Mouse (Mus musculus) adrenal gland, adult 8-10 months (tissue): ENCODE data around the gene Trim58. TPM values are rescaled to one million over a fixed set of nuclear protein-coding genes. Genes with fewer than 3 reads are reported as not detected.

Experiments used
- DNase-seq: peaks from one replicate; pipeline ENCODE4 v3.0.0; 2022
- total RNA-seq, 4 experiments: library from RNA; stranded (reverse); gene quantifications; 2 replicates each; pipeline ENCODE4 v1.2.4; 2022

Gene Trim58
- not detected for total RNA-seq

DNA sequence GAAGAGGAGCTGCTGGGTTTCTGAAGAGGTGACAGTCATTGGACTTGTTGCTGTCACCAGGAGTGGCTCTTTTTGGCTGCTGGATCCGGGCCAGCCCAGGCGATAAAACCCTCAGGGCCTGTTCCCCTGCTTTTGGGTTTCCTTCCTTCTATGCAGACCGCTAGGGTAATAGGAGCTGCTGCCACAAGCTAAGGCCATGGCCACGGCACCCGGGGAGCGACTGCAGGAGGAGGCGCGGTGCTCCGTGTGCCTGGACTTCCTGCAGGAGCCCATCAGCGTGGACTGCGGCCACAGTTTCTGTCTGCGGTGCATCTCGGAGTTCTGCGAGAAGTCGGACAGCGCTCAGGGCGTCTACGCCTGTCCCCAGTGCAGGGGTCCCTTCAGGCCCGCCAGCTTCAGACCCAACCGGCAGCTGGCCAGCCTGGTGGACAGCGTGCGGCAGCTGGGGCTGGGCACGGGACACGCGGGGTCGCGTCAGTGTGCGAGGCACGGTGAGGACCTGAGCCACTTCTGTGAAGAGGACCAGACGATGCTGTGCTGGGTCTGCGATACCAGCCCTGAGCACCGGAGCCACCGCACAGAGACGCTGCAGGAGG, at the start of gene Trim58:
Gene Trim58 (plus strand): TSS at position 194 of the 596 bp plus-strand sequence.
- no peak for DNase-seq

DNA sequence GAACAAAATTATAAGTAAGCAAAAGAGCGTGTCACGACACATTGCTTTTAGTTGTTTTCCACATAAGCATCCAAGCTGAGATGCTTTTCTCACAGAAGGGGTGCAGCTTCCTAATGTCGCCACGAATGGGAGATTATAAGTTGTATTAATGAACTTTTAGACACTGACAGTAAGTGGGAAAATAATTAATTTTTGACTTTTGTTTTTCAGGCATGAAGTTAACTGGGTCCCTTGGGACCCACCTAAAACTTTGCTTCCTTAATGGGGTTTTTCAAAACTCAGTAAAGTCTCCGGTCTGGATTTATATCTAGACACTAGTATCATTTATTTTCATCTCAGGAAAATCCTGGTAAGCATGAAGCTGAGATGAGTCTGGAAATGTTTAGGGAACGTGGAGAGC, 45.5 kb upstream of the Trim58 start, which contains the start of gene Olfr324:
Gene Olfr324 (plus strand): TSS at position 301 of the 400 bp plus-strand sequence.
- DNase-seq, result no peak

GRCm38 (mm10) chr11:58597837-58598236, 42.4 kb upstream of the Trim58 start:
- DNase-seq, result no peak

DNA sequence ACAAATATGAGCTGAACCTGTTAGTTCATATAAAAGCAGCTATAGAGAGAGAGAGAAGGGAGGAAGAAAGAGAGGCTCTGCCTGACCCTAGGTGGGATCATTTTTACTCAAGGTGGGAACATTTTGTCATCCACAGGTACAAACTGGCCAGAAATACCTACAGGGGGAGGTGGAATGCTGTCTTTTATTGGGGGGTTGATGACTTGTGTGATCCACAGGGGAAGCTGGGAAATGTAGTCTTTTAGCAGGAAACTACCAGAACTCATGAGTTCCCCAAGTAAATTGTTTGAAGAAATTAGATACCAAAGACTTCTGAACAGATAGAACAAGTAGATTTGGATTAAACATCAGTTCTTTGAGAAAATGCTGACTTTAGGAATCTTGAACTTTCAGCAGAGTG, 38.2 kb upstream of the Trim58 start:
- no peak for DNase-seq

GRCm38 (mm10) chr11:58602800-58603560, 37.3 kb upstream of the Trim58 start:
- DNase-seq, result no peak

GRCm38 (mm10) chr11:58604688-58605087, 35.6 kb upstream of the Trim58 start:
- no peak for DNase-seq

DNA sequence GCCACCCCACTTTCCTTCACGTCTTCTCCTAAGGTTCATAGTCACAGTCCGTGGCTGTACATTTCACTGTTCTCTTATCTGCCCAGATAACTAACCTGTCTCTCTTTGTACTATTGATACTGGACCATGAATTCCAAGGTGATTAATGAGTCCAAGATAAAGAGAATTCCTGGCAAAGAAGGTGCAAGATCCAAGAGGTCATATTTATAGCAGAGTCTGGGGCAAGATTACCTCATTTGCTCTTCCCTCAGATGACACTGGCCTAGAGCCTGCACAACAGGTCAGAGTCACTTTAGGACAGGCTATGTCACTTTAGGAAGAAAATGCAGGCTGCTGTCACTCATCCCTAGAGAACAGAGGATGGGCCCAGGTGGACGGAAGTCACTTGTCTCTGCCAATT, 35.0 kb upstream of the Trim58 start:
- no peak for DNase-seq

- DNase-seq, result no peak
These were observed 33.9 kb upstream of the Trim58 start for GRCm38 (mm10) chr11:58606177-58606919.

DNA sequence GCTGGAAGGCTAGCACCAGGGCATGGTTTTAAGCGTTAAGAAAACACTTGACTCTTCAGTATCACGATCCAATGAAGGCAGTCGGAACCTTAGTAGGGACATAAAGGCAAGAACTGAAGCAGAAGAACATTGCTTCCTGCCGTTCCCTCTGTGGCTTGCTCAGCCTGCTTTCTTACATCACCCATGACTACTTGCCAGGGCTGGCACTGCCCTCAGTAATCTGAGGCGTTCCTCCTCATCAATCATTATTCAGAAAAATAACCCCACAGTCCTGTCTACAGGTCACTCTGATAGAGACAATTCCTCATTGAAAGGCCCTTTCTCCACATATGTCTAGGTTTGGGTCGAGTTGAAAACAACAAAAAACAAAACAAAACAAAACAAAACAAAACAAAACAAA, 33.2 kb upstream of the Trim58 start:
- no peak for DNase-seq

DNA sequence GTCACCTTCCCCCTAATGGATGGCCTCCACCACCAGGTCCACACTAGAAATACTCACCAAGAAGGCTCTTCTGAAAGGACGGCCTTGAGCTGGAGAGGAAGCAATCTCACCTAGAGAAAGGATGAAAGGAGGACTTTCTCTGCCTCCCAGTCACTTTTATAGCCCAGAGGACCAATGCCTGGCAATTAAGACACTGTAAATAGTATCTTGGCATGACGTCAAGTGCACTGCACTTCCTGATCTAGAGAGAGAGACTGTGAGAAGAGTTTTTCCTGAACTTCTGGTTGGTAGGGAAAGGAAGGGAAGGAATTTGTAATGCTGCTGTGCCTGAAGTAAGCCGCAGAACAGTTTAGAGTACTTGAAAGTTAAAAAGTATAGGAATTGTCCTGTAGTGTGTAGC, 26.9 kb upstream of the Trim58 start:
- no peak for DNase-seq

- DNase-seq, result no peak
These were observed 25.7 kb upstream of the Trim58 start for GRCm38 (mm10) chr11:58614526-58614925.

GRCm38 (mm10) chr11:58615975-58616374, 24.3 kb upstream of the Trim58 start, which contains the start of gene 2210407C18Rik:
Gene 2210407C18Rik (minus strand): TSS chr11:58616075.
- no peak for DNase-seq

GRCm38 (mm10) chr11:58618369-58618768, 21.9 kb upstream of the Trim58 start:
- DNase-seq, result no peak

DNA sequence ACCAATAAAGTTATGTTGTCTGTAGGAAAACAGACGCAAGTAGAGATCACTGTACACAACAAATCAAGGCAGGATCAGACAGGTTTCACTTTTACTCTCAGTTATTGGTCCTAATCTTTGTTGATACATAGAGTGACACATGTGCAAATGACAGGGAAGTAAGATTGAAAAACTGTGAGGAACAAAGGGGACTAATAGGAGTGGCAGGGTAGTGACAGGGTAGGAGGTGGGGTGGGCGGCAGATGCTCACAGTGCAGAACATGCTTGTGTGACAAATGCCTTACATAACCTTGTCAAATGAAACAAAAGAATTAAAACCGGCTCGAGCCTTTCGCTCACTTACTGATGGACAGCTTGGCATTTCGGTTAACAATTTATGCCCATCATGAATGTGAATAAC, 21.5 kb upstream of the Trim58 start:
- no peak for DNase-seq

DNA sequence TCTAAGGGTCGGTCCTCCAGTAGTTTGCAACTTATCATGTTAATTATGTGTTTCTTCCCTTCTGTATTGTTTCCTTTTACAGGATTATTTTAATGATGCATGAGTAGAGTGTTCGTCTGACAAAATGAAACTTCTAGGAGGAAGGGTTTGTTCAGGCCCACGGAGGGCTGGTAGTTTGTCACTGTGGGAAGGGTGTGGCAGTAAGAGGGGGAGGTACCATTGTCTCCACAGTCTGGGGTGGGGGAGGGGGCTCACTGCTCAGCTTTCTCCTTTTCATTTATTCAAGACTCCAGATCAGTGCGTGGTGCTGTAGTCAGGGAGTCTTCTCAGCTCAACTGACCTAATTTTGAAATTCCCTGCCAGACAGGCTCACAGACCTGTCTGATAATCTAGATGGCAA, 14.1 kb upstream of the Trim58 start:
- DNase-seq, result no peak

DNA sequence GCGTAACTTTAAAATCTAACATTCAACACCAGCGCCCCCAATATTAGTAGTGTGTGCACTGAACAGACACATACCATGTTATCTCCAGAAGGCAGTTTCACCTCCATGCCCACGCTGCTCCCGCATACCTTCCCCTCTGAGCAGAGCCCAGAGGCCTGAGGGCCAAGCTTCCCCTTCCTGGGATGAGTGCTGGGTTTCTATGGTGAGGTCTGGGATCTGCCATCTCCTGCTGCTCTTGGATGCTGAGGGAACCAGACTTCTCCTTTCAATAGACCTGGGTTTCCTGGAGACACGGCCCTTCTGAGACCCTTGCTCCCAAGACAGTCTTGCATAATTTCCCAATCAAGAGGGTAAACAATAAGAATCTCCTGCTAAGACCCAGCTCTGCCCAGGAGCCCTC, 9.9 kb upstream of the Trim58 start, which contains the start of gene Olfr323:
Gene Olfr323 (minus strand): TSS at position 101 of the 400 bp plus-strand sequence.
- no peak for DNase-seq

DNA sequence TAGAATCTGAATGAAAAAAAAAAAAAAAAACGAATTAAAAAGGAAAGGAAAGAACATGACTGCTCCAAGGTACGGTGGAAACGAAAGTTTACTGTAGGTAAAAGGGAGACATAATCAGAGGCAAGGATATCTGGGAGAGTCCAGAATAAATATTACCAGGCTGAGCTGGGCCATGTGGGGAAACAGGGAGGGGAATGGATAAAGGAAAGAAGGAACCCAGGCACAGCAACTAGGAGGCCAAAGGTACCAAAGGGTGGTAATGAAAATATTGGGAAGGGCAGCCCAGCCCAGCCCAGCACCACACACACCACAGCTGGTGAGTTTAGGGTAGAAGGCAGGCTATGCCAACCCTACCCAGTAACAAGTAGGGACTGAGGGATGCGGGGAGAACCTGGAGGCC, 5.4 kb upstream of the Trim58 start:
- no peak for DNase-seq

- no peak for DNase-seq
These were observed 3.8 kb upstream of the Trim58 start for GRCm38 (mm10) chr11:58636376-58636977.

GRCm38 (mm10) chr11:58638176-58638701, 2.0 kb upstream of the Trim58 start:
- DNase-seq, result peak; percentile 12

GRCm38 (mm10) chr11:58641057-58641456, 792 bp downstream of the Trim58 start:
- no peak for DNase-seq

GRCm38 (mm10) chr11:58641638-58642358, 1.5 kb downstream of the Trim58 start:
- no peak for DNase-seq

DNA sequence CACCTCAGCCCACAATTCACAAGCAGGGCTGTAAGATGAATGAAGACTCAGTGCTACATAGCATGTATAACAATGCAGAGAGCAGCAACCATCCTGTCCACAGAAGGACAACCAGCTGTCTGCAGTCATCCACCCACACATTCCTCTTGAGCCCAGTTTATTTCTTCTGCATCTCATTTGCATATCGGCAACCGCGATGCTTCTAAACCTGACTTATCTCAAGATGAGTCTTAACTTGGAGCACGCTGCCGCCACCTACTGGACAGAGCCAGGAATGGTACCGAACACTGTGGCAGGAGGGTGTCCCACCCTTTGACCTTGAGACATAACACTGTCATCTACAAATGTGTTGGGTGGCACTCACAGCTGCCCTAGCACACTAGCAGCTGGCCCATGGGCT, 3.1 kb downstream of the Trim58 start:
- DNase-seq, result no peak
